Mouse (Mus musculus) forelimb bud, embryonic 11.5 days (tissue): ENCODE data around the gene Lamc2.

ENCODE experiments used
- DNase-seq: peaks from one replicate; pipeline ENCODE4 v3.0.0-alpha.2; 2012; ENCODE audit warnings: low read depth, low spot score

Gene Lamc2

GRCm38 (mm10) chr1:153185828-153186803 lies at the start of gene Lamc2:
Gene Lamc2 (minus strand): TSS chr1:153186447.
- no peak for DNase-seq

GRCm38 (mm10) chr1:153235576-153235975 lies 49.3 kb upstream of the Lamc2 start:
- DNase-seq: no peak

- no peak for DNase-seq
These were observed 45.4 kb upstream of the Lamc2 start for GRCm38 (mm10) chr1:153231681-153232080.

GRCm38 (mm10) chr1:153227916-153228315 lies 41.7 kb upstream of the Lamc2 start:
- no peak for DNase-seq

- no peak for DNase-seq
These were observed 40.8 kb upstream of the Lamc2 start for GRCm38 (mm10) chr1:153227096-153227495.

- no peak for DNase-seq
These were observed 39.8 kb upstream of the Lamc2 start for GRCm38 (mm10) chr1:153225786-153226725.

- DNase-seq: no peak
These were observed 38.1 kb upstream of the Lamc2 start for GRCm38 (mm10) chr1:153224331-153224730.

GRCm38 (mm10) chr1:153219376-153219775 lies 33.1 kb upstream of the Lamc2 start:
- no peak for DNase-seq

- DNase-seq: no peak
These were observed 30.3 kb upstream of the Lamc2 start for GRCm38 (mm10) chr1:153216516-153216915.

- DNase-seq: no peak
These were observed 29.4 kb upstream of the Lamc2 start for GRCm38 (mm10) chr1:153215676-153216075.

- DNase-seq: no peak
These were observed 24.7 kb upstream of the Lamc2 start for GRCm38 (mm10) chr1:153210992-153211391.

- no peak for DNase-seq
These were observed 24.0 kb upstream of the Lamc2 start for GRCm38 (mm10) chr1:153210198-153210597.

GRCm38 (mm10) chr1:153202195-153202594 lies 15.9 kb upstream of the Lamc2 start:
- DNase-seq: no peak

- DNase-seq: no peak
These were observed 15.2 kb upstream of the Lamc2 start for GRCm38 (mm10) chr1:153201448-153201847.

GRCm38 (mm10) chr1:153197316-153197850 lies 11.1 kb upstream of the Lamc2 start:
- no peak for DNase-seq

- no peak for DNase-seq
These were observed 6.7 kb upstream of the Lamc2 start for GRCm38 (mm10) chr1:153192945-153193344.

- no peak for DNase-seq
These were observed 6.1 kb upstream of the Lamc2 start for GRCm38 (mm10) chr1:153192379-153192778.

- DNase-seq: no peak
These were observed 5.7 kb upstream of the Lamc2 start for GRCm38 (mm10) chr1:153191943-153192329.

- DNase-seq: no peak
These were observed 5.1 kb upstream of the Lamc2 start for GRCm38 (mm10) chr1:153191237-153191942.

- DNase-seq: no peak
These were observed 1.8 kb upstream of the Lamc2 start for GRCm38 (mm10) chr1:153188081-153188480.

- DNase-seq: no peak
These were observed 5.5 kb downstream of the Lamc2 start for GRCm38 (mm10) chr1:153180586-153181289.
